Mouse (Mus musculus) hindbrain, embryonic 16.5 days (tissue): ENCODE measurements around the gene Gm42791. TPM values are rescaled to one million over a fixed set of nuclear protein-coding genes. Genes with fewer than 3 reads are reported as not detected.

ENCODE experiments used
- ATAC-seq: fragments of 200-750 bp; cut with Nextera tagmentation; 2 replicates; pipeline ENCODE4 v1.8.0; 2017; ENCODE audit warnings: moderate TSS enrichment, moderate library complexity
- H3K27ac ChIP-seq: fragments of 300-500 bp; sonication (generic); 2 replicates; pipeline ENCODE4 v1.5.1; 2014; ENCODE audit warnings: low read depth, mild to moderate bottlenecking, control low read depth, low read length, moderate library complexity
- H3K27me3 ChIP-seq: fragments of 300-500 bp; sonication (generic); replicated peaks from 2 replicates; pipeline ENCODE4 v1.6.1; 2014; ENCODE audit warnings: low read length; ENCODE audit not compliant: control insufficient read depth, insufficient read depth
- H3K36me3 ChIP-seq: fragments of 300-500 bp; sonication (generic); 2 replicates; pipeline ENCODE4 v1.6.1; 2014; ENCODE audit warnings: mild to moderate bottlenecking, low read length, moderate library complexity, mixed read lengths; ENCODE audit not compliant: control insufficient read depth, insufficient read depth
- H3K4me1 ChIP-seq: fragments of 300-500 bp; sonication (generic); 2 replicates; pipeline ENCODE4 v1.6.1; 2014; ENCODE audit warnings: low read depth, low read length; ENCODE audit not compliant: control insufficient read depth, insufficient read depth
- H3K4me2 ChIP-seq: fragments of 300-500 bp; sonication (generic); 2 replicates; pipeline ENCODE4 v1.6.1; 2014; ENCODE audit warnings: mild to moderate bottlenecking, low read length, control low read depth, moderate library complexity
- H3K4me3 ChIP-seq: fragments of 300-500 bp; sonication (generic); 2 replicates; pipeline ENCODE4 v1.5.1; 2014; ENCODE audit warnings: mild to moderate bottlenecking, low read length, control low read depth, moderate library complexity
- H3K9ac ChIP-seq: fragments of 300-500 bp; sonication (generic); 2 replicates; pipeline ENCODE4 v1.6.1; 2014; ENCODE audit warnings: low read depth, mild to moderate bottlenecking, control low read depth, low read length, moderate library complexity
- H3K9me3 ChIP-seq: fragments of 300-500 bp; sonication (generic); 2 replicates; pipeline ENCODE4 v1.6.1; 2014; ENCODE audit warnings: mild to moderate bottlenecking, low read length, moderate library complexity; ENCODE audit not compliant: control insufficient read depth
- whole genome bisulfite sequencing: fragments of 180-500 bp; shearing (Covaris S2); extraction: QIAGEN DNeasy Blood & Tissue Kit; methylation state at CpG from one replicate; pipeline ENCODE4 v1.1.7; 2014; 5-methylcytosine and 5-hydroxymethylcytosine counted together
- polyA plus RNA-seq: library from polyadenylated mRNA; unstranded; fragments of >200 nt; fragmentation: Nextera tagmentation; extraction: Ambion mirVana; gene quantifications from 2 replicates; pipeline ENCODE4 v1.2.1, GENCODE M21; 2015

The Gm42791 gene
- polyA plus RNA-seq, 1 experiment from 2014 or later, result 5.3 TPM

DNA sequence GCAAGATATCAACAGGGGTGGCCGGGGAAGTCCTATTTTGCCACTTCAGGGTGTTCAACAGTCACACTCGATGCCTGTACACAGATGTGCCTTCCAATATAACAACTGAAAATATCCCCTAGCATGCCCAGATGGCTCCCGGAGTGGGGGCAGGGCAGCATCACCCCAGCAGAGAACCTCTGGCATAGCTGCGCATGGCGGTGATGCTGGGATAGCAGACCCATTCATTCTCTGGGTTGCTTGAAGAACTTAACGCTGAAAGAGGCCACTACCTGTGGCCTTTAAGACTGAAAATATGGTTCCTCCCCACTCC is 7.8 kb upstream of the Gm42791 start:
- H3K9me3 ChIP-seq, result no peaks in the 10 kb centered on the region
- no peak for ATAC-seq
- no peak overlapping the region for H3K4me3 ChIP-seq
- 72% methylated on average over 6 of the region's 6 CpGs for WGBS
- H3K4me2 ChIP-seq, result no peak overlapping the region
- H3K4me1 ChIP-seq, result peaks cover 6% of the 10 kb centered on the region
- no peaks in the 10 kb centered on the region for H3K36me3 ChIP-seq
- H3K27me3 ChIP-seq, result no peaks in the 10 kb centered on the region
- no peak overlapping the region for H3K9ac ChIP-seq
- no peak overlapping the region for H3K27ac ChIP-seq

GRCm38 (mm10) chr5:149002034-149002802 is 7.3 kb upstream of the Gm42791 start:
- H3K9ac ChIP-seq, result no peak overlapping the region
- H3K9me3 ChIP-seq, result no peaks in the 10 kb centered on the region
- 72% methylated on average over 20 of the region's 20 CpGs for WGBS

DNA sequence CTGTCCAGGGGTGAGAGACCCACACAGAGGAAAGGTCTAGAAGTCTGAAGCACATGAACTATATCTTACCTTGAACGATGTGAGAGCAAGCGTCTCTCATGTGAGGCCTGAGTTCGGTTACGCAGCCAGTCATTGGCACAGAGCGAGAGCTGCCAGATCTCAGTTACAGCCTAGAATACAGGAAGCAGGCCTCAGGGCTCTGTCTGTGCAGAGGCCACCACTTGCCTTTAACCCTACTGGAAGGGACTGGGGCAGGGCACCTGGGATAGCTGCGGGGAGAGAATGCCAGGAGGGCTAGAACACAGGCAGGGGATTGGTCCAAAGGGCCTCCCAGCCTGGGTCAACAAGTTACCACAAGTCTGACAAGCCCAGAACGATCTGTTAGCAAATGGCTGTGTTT is 4.9 kb upstream of the Gm42791 start:
- ATAC-seq, result no peak
- Histone ChIP-seq H3K36me3 (no peaks in the 10 kb centered on the region), H3K9ac (no peak overlapping the region), H3K4me2 (no peak overlapping the region), H3K4me1 (peaks cover 12% of the 10 kb centered on the region), H3K27ac (no peak overlapping the region), H3K9me3 (no peaks in the 10 kb centered on the region), H3K27me3 (no peaks in the 10 kb centered on the region), H3K4me3 (no peak overlapping the region)
- 92% methylated on average over 7 of the region's 7 CpGs for WGBS

More at GRCm38 (mm10) chr5:149002034-149002802, 7.3 kb upstream of the Gm42791 start:
- H3K4me2 ChIP-seq, result no peak overlapping the region
- H3K4me3 ChIP-seq, result no peak overlapping the region
- no peak overlapping the region for H3K27ac ChIP-seq
- no peaks in the 10 kb centered on the region for H3K36me3 ChIP-seq
- ATAC-seq, result no peak
- H3K27me3 ChIP-seq, result no peaks in the 10 kb centered on the region
- H3K4me1 ChIP-seq, result peaks cover 6% of the 10 kb centered on the region

DNA sequence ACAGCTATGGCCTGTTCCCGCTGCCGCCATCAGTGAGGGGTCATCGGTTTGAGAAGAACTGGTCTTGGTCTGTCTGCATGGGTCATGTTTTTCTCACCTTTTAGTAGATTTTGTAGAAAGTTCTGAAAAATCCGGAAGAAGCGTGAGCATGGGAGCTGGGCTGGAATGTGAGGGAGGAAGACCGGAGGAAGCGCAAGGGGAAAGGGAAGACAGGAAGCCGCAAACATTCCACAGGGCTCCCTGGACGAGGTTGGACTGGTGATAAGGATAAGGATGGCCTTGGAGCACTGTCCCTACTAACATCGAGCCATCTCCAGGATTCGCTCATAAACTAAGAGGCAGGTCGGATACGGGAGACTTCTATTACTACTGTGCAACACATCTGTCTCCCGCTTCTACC is 3.6 kb upstream of the Gm42791 start:
- Histone ChIP-seq H3K9me3 (no peaks in the 10 kb centered on the region), H3K36me3 (no peaks in the 10 kb centered on the region), H3K9ac (no peak overlapping the region), H3K4me2 (no peak overlapping the region), H3K27ac (no peak overlapping the region), H3K4me1 (peaks cover 18% of the 10 kb centered on the region), H3K4me3 (no peak overlapping the region), H3K27me3 (no peaks in the 10 kb centered on the region)
- 90% methylated on average over 14 of the region's 14 CpGs for WGBS
- no peak for ATAC-seq

GRCm38 (mm10) chr5:148996709-148997037 is 1.7 kb upstream of the Gm42791 start:
- Histone ChIP-seq H3K9me3 (no peaks in the 10 kb centered on the region), H3K27ac (no peak overlapping the region; the same call in 1 of the 2 replicates), H3K36me3 (no peaks in the 10 kb centered on the region), H3K4me1 (peaks cover 15% of the 10 kb centered on the region), H3K4me3 (no peak overlapping the region), H3K27me3 (no peaks in the 10 kb centered on the region), H3K4me2 (no peak overlapping the region), H3K9ac (no peak overlapping the region)
- ATAC-seq, result no peak
- WGBS, result 47% methylated on average over 4 of the region's 4 CpGs

DNA sequence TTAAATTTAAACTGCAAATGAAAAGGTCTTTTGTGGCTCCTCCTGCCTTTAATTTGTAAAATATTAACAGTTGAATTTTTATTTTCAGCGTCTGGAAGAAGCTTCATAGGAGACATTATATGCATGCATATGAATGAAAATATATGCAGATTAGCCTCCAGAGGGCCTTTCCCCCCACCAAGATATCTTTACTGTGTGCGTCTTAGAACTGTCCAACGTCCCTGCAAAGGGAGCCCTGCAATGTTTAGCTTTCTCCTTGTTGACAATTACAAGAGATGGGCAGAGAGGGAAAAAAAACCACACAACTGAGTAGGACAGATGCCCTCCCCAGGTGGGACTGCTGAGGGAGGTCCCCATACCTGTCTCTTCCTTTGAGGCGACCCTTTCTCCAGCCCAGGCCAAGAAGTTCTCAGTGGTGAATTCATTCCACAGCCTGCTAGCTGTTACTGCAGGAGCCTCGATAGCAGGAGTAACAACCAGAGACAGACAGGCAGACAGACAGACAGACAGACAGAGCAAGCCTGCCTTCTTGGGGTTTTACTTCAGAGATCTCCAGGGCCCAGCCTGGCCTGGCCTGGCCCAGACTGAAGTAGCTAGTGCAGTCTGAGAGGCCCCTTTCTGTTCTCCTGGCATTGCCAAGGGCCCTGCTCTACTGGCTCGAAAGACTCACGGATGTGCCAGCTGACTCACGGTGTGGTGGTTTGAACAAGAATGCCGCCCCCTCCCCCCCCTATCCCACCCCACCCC is 1.2 kb upstream of the Gm42791 start:
- Histone ChIP-seq H3K36me3 (no peaks in the 10 kb centered on the region), H3K9ac (no peak overlapping the region), H3K27me3 (no peaks in the 10 kb centered on the region), H3K27ac (no peak overlapping the region; the same call in 1 of the 2 replicates), H3K4me1 (peaks cover 15% of the 10 kb centered on the region), H3K9me3 (no peaks in the 10 kb centered on the region), H3K4me3 (no peak overlapping the region), H3K4me2 (no peak overlapping the region)
- WGBS, result 43% methylated on average over 9 of the region's 9 CpGs
- 0 out of 2 replicates have a peak, but pooled peaks have one; percentile 57 for ATAC-seq

DNA sequence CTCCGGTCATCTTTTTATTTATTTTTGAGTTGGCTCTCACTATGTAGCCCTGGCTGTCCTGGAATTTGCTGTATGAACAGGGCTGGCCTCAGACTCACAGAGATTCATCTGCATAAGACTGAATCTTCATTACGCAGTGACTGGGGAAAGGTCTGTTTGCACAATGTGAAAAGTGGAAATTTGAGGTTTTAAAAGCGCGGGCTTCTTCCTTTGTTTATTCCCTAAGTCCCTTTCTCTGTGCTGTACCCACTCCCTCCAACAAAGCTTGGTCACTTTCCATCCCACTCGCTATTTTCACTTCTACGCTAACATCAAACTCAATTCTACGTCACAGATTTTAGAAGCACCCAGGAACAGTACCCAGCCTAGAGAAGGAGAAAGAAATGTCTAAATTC is 639 bp downstream of the Gm42791 start:
- Histone ChIP-seq H3K36me3 (no peaks in the 10 kb centered on the region), H3K27me3 (no peaks in the 10 kb centered on the region), H3K4me3 (peak overlapping the region; percentile 53), H3K4me2 (peak overlapping the region; percentile 84), H3K9me3 (peaks cover 2% of the 10 kb centered on the region; the same call in 1 of the 2 replicates), H3K27ac (peak overlapping the region; percentile 88), H3K4me1 (peaks cover 15% of the 10 kb centered on the region), H3K9ac (peak overlapping the region; percentile 73)
- ATAC-seq, result no peak
- WGBS, result 46% methylated on average over 7 of the region's 7 CpGs

GRCm38 (mm10) chr5:148992598-148992997 is 2.3 kb downstream of the Gm42791 start:
- Histone ChIP-seq H3K4me1 (peaks cover 15% of the 10 kb centered on the region), H3K9ac (no peak overlapping the region), H3K36me3 (no peaks in the 10 kb centered on the region), H3K4me3 (no peak overlapping the region), H3K4me2 (no peak overlapping the region), H3K9me3 (peaks cover 7% of the 10 kb centered on the region; the same call in 1 of the 2 replicates), H3K27ac (no peak overlapping the region), H3K27me3 (no peaks in the 10 kb centered on the region)
- over 99% methylated on average over 11 of the region's 11 CpGs for WGBS
- ATAC-seq, result no peak

- 84% methylated on average over 12 of the region's 12 CpGs for WGBS
- Histone ChIP-seq H3K36me3 (no peaks in the 10 kb centered on the region), H3K9ac (no peak overlapping the region)
Observed at GRCm38 (mm10) chr5:148990891-148991311, 4.0 kb downstream of the Gm42791 start.

More at GRCm38 (mm10) chr5:148990891-148991311, 4.0 kb downstream of the Gm42791 start:
- Histone ChIP-seq H3K27me3 (no peaks in the 10 kb centered on the region), H3K4me2 (no peak overlapping the region), H3K4me3 (no peak overlapping the region), H3K9me3 (peaks cover 7% of the 10 kb centered on the region; the same call in 1 of the 2 replicates), H3K4me1 (peaks cover 10% of the 10 kb centered on the region), H3K27ac (no peak overlapping the region)
- no peak for ATAC-seq
